Mouse (Mus musculus) frontal cortex, adult 2 months (tissue): ENCODE data around the gene Tamm41. TPM values are rescaled to one million over a fixed set of nuclear protein-coding genes. Genes with fewer than 3 reads are reported as not detected.

Source experiments
- DNase-seq, 2 experiments: peaks; one replicate each; pipeline ENCODE4 v3.0.0; 2022; ENCODE audit warnings: low spot score in 1 of 2; ENCODE audit errors: extremely low spot score in 1 of 2
- polyA plus RNA-seq: library from polyadenylated mRNA; depleted of rRNA; stranded (reverse); fragments of >200 nt; gene quantifications from 2 replicates; pipeline ENCODE4 v1.2.3, GENCODE M21; 2012

The Tamm41 gene
- polyA plus RNA-seq, 1 experiment, result 20.4 TPM

DNA sequence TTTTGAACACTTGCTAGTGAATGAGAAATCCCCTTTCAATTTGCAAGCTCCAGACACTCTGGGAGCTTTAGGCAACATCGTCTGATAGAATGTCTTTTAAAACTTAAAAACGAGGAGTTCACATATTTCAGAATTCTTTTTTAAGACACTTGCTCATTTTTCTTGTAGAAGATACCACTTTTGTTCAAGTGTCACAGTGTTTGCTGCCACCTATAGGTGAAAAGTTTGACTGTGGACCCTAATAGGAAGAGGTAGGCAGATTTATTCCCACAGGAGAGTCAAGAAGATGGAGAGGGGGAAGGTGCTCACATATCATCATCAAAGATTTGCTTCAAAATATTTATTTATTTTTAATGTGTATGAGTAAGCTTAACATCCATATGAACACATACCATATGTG, 8.4 kb downstream of the Tamm41 start:
- DNase-seq, result peak in 1 of 2 experiments; percentile 86

DNA sequence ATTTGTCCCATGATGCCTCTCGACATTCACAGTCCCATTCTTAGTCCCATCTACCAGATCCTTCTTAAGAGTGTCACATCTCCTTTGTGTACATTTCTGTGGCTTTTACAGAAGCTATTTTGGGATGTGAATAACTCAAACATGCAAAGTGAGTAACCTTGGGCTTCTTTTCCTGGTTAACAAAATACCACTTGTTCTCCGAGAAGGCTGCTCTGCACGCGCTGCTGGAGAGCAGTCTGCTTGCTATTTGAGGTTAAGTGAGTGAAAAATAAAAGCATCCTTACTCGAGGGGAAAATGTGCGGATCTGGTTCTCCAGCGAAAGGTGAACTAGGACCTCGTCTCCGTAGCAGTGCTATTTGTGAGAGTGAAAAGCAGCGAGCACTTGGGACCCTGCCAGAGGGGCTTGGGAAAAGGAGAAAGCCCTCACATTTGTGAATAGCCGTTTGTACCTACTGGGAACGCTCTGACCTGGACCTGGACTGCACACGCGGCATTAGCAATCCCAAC, 10.1 kb downstream of the Tamm41 start:
- DNase-seq, result no peak

DNA sequence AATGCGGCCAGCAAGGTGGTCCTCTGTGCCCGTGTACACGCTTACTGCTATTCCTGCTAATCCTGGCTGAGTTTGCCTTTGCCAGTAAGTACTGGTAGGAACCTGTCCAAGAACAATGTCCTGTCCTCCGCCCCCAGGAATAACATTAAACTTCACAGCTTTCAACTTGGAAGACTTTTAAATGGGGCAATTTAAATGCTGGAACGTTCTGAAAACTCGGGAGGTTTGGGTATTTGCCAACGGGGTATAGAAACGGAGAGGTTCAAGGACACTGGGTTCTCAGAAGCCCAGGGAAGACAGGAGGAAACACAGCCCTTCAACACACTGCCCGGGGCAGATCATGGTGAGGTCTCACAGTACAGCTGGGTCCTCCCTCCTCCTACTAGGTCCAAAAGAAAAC, 14.8 kb downstream of the Tamm41 start:
- no peak for DNase-seq

DNA sequence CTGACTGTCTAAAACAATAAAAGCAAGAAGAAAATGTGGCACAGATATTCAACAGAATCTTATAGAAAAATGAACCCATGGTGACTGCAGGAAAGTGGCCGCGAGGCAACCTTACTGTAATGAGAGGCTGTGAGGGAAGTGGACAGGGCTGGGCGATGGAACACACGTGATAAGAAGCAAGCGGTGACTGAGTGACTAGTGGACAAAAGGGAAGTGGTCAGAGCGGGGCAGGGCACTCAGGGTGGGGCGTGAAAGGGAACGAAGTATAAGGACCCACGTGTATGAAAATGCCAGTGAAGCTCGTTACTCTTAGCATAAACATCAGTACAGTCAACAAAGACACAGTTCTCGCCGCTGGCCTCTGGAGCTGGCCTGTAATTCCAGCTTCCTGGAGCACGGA, 22.2 kb downstream of the Tamm41 start:
- no peak for DNase-seq

DNA sequence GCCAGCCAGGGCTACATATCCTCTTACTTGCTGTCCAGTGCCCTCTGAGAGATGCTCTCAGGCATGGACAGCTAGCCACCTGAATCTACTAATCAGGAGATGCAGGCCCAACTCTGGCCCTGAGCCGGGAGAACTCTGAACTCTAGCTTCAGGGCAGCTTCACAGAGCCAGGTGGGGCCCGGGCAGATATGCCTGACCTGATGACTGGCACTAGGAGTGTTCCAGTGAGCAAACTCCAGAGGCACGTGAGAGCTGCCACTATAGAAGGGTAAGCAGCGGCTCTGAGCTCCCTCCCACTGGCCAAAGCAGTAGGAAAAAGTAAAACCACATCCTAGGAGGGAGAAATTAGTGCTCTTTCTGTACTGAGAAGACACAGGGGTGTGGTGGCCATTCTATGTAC, 24.1 kb downstream of the Tamm41 start:
- no peak for DNase-seq

DNA sequence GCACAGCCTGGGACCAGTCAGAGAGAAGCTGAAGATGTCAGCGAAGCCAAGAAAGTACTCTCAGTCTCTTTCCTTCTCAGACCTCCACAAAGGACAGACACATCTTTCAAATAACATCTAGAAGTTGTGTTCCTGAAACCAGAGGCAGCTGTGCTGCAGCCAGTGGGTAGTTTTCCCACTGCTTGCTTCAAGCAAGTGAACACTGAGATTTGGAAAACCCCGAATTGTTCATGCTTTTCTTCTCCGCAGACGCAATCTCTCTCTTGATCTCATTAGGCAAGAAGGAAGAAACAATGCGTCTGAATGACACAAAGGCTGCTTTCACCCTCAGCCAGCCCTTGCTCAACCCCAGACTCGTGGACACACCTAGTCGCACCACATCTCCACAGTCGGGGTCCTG, 25.9 kb downstream of the Tamm41 start:
- DNase-seq, result no peak

DNA sequence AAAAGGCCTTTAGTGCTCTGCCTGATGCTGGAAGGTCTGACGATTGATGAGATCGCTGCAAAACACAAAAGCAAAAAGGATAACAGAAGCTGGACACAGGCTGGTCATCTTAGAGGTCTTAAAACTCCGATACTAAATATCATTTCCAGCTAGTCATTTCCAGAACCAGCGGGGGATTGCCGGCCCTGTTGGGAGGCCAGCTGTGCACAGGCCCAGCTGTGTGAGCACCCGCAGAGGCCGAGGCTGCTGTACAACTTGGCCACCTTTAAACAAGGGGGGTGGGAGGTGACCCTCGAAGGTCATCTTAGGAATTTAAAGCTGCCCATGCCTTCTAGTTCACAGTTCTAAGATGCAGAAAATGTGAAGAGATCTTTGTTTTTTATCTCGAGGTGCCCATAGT, 26.9 kb downstream of the Tamm41 start:
- DNase-seq, result no peak

DNA sequence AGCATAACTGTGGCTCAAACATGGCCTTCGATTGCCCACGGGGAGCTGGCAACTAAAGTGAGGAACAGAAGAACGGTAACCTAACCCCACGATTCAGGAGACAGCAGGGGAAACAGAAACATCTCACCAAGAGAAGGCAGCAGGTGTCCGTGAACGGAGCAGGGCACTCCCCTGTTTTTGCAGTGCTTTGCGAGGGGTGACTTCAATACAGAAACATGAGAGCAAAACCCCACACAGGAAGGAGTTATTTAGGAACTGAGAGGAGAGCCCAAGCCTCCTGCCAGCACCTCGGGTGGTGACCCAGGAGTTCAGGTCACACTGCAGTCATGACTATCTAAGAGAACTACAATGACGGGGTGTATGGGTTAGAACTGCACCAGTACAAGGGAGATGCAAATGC, 27.4 kb downstream of the Tamm41 start:
- DNase-seq, result no peak

DNA sequence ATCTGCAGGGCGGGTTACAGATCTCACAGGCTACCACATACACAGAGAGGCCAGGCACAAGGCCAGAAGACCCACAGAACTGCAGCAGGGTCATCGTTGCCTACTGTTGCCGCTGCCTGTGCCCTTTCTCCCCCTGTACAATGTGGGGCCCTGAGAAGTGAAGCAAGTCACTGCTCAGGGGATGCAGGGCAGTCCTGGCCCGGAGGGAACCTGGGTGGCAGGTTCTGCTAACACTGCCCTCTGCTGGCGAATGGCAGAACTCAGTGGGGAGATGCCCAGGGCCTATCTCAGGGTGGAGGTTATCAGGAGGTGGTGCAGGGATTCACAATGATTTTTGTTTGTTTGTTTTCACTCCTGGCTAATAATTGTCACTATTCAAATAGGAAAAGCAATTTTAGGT, 29.9 kb downstream of the Tamm41 start:
- DNase-seq, result peak in 1 of 2 experiments; percentile 88

DNA sequence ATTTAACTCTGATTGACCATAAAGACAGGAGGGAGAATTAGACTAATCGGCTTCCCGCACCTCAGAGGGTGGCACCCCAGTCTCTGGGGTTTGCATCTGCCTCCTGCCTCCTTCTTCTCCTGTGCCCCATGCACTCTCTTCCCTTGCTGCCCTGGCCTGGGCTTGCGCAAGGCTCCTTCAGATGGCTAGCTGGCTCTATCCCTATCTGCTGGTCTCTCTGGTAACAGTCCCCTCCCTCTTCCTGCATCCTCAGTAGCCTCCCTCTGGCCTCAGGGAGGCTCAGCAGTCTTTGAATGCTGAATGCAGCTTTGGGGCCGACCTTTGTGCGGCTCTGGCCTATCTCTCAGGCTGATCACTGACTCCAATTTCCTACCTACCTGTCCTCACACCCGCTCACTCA, 30.7 kb downstream of the Tamm41 start:
- no peak for DNase-seq

DNA sequence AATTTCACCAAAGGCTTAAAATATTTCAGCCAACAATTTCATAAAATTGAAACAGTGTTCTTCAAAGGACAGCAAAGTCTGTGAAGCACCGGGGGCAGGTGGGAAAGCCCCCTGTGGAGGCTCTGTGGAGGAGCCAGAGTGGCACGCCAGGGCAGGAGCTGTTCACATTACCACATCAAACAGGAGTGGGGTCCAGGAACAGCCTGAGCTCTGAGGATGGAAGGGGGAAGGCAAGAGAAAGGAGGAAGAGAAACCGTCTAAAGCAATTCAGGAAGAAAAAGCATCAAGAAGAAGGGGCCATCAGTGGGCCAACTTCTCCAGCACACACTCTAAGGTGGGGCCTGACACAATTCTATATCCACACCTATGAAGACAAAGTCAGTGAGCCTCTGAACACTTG, 31.6 kb downstream of the Tamm41 start:
- DNase-seq, result no peak

DNA sequence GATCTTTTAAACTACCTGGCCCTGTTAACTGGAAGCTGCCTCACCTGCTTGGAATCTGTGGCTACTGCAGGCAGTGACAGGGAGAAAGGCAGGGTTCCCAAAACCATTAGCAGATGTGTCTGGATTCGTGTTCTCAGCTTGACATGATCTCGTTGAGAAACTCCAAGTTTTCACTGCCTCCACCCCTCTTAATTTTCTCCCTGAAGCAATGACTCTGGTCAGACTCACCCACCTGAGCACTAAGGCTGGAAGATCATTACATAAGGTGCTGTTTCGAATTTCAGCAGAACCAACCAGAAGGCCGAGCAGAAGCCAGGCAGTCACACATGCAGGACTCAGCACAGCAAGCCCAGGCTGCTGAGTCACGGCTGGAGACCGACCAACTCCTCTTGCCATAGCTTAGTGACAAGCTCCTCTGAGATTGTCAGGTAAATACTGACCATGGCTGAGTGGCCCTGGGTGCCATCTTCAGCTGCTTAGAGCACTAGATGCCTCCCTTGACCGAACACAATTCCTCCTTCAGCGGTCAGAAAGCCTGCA, 32.3 kb downstream of the Tamm41 start:
- DNase-seq, result peak; percentile 57 to 76

DNA sequence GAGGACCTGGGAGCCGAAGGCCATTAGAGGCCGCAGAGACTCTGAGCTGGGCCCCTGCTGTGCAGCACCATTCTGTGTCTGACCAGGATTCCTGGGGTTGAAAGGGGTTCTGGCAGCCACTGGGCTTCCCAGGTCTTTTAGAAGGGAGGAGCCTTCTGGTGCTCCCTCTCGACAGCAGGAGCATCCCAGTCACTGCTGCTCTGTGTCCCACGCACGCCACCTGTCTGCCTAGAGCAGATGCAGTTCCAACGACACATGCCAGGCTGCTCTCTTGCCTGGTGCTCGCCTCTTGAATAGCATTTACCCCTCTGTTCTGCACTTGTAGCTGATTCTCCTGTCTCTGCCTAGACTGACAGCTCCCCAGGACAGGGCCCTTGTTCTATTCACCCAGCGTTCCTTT, 33.0 kb downstream of the Tamm41 start:
- DNase-seq, result peak; percentile 67 to 76

DNA sequence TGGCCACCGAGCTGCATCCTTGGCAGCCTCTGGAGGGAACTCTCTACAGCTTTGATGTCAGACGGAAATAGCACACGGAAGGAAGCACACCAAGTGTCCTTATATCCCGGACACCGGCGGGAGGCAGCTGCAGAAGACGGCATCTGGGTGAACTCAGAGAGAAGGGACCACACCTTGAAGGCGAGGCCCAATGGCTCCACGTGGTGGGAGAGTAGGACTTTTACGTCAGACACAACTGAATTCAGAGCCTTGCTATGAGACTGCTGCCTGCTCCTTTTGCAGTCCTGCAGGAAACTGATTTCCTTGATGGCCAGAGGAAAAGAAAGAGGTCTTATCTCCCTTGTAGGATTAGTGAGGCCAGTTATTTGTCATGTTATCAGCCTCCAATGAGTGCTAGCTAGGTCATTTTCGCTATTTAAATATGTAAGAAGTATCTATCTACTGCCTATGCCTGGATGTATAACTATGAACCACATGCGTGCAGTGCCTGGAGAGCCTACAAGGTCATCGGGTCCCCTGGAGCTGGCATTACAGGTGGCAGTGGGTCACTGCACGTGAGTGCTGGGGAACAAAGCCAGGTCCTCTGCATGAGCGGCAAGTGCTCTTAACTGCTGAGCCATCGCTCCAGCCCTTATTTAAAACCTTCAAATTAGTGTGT, 39.2 kb downstream of the Tamm41 start:
- no peak for DNase-seq

DNA sequence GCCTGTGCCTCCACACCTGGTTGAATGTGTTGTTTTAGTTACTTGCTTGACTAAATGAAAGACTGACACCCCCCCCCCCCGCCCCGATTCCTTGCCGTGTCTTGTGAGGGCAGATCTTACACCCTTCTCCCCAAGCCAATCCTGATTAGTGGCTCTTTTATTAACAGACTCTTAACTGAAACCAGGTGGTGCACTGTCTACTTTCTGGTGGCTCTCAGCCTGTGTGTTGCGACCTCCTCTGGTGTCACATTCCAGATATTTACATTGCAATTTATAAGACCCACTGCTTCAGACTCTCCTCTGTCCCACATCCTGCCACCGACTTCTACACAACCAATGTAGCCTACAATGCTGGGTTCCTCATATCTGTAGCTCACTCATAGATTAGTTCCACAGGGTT, 40.2 kb downstream of the Tamm41 start:
- DNase-seq, result no peak

DNA sequence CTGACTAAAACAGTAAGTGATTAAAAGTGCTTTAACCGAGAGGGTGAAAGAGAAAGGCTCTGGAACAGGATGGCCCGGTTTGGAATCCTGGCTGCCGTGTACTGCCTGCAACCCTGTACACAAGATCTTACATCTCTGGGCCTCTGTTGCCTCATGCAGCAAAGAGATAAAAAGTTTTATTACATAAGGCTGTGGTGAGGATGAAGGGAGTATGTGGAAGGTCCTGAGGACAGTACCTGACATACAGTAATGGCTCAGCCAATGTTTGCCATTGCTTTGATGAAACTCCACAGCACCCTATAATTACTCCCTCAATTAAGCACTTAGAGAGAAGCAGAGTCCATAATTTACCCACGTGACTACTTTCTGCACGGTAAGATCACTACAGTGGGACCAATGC, 40.8 kb downstream of the Tamm41 start:
- no peak for DNase-seq

DNA sequence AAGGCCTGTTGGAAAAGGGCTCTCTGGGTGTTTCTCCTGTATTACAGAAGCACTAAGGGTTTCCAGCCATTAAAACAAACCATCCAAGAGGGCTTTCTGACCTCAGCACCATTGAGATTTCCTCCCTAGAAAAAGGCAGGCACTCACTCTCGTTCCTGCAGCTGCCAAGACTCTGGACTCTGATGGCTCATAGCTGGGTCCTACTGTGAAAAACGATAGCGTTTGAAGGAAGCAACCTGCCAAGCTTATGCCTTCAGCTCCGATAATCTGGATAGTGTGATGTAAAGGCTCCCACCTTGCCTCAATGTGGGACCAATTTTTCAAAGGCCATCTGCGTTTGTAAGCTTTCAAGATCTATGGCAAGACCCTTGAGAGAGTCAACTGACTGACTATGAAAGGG, 43.6 kb downstream of the Tamm41 start:
- DNase-seq, result no peak

DNA sequence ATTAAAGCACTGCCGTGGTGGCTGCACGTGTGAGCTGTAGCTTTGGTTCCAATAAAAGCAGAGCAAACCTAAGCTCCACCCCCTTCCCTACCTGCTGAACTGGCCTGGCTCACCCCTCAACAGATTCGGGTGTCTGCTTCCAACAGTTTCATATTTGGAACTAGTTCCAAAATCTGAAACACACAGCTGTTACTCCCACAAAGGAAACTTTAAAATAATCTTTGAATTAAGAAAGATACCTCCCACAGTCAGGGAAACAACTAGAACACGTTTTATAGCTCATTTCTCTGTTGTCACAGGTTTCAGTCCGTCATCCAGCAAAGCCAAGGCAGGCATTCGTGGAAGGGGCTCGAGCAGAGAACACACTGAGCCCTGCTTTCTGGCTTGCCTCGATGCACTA, 44.0 kb downstream of the Tamm41 start:
- peak; percentile 70 to 72 for DNase-seq

DNA sequence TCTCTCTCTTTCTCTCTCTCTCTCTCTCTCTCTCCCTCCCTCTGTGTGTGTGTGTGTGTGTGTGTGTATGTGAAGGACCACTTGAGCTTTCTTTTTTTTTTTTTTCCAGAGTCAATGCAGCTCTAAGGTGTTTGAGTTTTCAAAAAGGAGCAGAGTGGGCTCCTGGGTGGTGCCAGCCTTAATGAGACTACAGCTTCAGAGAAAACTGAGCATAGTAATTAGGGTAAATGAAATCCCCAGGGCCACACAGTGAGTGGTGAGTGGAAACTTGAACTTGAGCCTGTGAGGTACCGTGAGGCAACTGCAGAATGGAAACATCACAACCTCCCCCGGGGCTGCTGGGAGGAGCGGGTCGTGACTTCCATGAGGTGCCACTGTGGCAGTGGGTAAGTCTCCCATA, 45.8 kb downstream of the Tamm41 start:
- DNase-seq, result no peak

DNA sequence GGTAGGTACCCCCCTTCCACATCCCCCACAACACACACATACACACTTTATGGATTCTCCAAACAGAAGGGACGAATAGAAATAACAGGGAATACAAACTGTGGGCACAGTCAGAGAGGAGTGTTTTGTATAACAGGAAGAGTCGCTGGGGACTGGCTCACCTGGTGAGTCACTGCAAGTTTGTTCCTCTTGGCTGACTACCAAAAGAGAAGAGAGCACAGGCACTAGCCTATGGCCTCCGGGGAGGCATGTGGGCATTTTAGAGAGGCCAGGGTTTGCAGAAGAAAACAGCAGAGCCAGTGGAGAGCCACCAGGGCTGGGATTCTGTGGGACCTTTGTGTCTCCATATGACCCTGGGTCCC, 49.1 kb downstream of the Tamm41 start:
- no peak for DNase-seq

DNA sequence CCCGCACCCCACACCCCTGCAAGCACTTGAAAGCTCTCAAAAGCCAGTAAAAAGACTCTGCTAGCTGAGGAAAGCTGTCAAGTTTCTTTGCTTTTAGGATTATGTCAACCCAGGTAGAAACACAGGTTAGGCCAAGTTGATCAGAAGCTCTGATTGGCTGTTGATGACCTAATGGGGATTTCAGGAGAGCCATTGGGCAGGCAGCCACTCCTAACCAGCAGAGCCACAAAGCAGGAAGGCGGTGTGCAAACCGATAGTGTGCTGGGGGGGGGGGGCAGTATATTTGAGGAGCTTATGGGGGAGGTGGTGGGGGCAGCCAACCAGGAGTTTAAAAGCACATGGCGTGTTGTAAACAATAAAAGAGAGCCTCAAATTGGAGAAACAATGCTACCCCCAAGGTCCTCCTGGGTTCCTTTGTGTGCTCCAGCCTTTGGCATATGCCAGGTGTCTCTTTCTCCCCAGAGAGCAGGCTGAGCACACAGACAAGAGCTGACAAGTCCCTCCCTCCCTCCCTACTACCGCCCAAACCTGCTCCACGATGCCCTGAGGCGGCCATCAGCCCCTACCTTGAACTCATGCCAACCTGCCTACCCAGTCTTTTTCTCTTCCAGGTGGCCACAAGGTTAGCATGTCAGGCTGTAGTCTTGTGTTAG, 49.6 kb downstream of the Tamm41 start:
- DNase-seq, result no peak

DNA sequence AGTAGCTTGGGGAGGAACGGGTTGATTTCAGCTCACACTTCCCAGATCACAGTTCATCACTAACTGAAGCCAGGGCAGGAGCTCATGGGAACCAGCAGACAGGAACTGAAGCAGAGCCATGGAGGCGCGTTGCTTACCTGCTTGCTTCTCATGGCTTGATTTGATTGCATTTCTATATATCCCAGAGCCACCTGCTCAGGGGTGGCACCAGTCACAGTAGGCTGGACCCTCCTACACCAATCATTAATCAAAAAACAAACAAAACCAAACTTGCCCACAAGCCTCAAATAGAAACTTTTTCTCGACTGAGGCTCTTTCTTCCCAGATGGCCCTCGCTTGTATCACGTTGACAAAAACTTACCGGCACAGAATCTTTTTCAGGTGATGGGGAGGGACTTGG, 55.0 kb downstream of the Tamm41 start:
- no peak for DNase-seq
